Mouse (Mus musculus) small intestine, adult 2 months (tissue): ENCODE data around the gene Gm42742.

Source experiments
- CTCF ChIP-seq: fragments of 200-500 bp; IDR thresholded peaks from 2 replicates; pipeline ENCODE4 v1.5.1; 2012; ENCODE audit warnings: low read depth, mild to moderate bottlenecking, control low read depth, inconsistent platforms, low read length, moderate library complexity, mixed read lengths; ENCODE audit not compliant: insufficient replicate concordance, insufficient read length; ENCODE audit errors: extremely low read depth
- POLR2A ChIP-seq: fragments of 200-500 bp; IDR thresholded peaks from 2 replicates; pipeline ENCODE4 v1.6.1; 2012; ENCODE audit warnings: low read depth, mild to moderate bottlenecking, control low read depth, inconsistent platforms, low read length, moderate library complexity

GRCm38 (mm10) chr7:127017950-127018345 is 2.9 kb downstream of the Gm42742 start:
- TF ChIP-seq CTCF (no peak), POLR2A (no peak)
